Mouse (Mus musculus) left cerebral cortex, postnatal 36 days (tissue): ENCODE data around the gene Rabep2. TPM values are rescaled to one million over a fixed set of nuclear protein-coding genes. Genes with fewer than 3 reads are reported as not detected.

Experiments used
- DNase-seq, 2 experiments: peaks; one replicate each; pipeline ENCODE4 v3.0.0; 2021 to 2022; ENCODE audit warnings: low spot score in 2 of 2, mixed read lengths in 1 of 2
- intact Hi-C: fragments of 180-260 bp; cut with DNase I; formaldehyde crosslinking; loops from one replicate; pipeline ENCODE4 v1.15.1; 2025
- total RNA-seq, 2 experiments: library from RNA; stranded (reverse); gene quantifications; 2 replicates each; pipeline ENCODE4 v1.2.3; 2021

Rabep2 gene
- total RNA-seq, 2 experiments from 2014 or later = 11.0 to 11.6 TPM

GRCm38 (mm10) chr7:126428154-126428553, 405 bp upstream of the Rabep2 start:
- intact Hi-C loops = loop anchor here (2.0 kb wide), 1 partner anchor 75 kb away; the partner anchor contains the start of gene Atxn2l
- no peak for DNase-seq

- intact Hi-C loops = loop anchor here (2.0 kb wide), 1 partner anchor 73 kb away; the partner anchor contains the start of gene Atxn2l
- DNase-seq = no peak
Observed at GRCm38 (mm10) chr7:126429503-126429898, 942 bp downstream of the Rabep2 start.

GRCm38 (mm10) chr7:126430167-126430566, 1.6 kb downstream of the Rabep2 start:
- intact Hi-C loops = no loop called here
- DNase-seq = no peak

GRCm38 (mm10) chr7:126434726-126435125, 6.2 kb downstream of the Rabep2 start:
- DNase-seq = no peak
- intact Hi-C loops = no loop called here

GRCm38 (mm10) chr7:126435801-126436200, 7.2 kb downstream of the Rabep2 start:
- intact Hi-C loops = no loop called here
- no peak for DNase-seq

- intact Hi-C loops = no loop called here
- no peak for DNase-seq
Observed at GRCm38 (mm10) chr7:126436851-126437250, 8.3 kb downstream of the Rabep2 start.

- intact Hi-C loops = no loop called here
- no peak for DNase-seq
Observed at GRCm38 (mm10) chr7:126440134-126440533, 11.6 kb downstream of the Rabep2 start.

GRCm38 (mm10) chr7:126443997-126444396, 15.4 kb downstream of the Rabep2 start:
- DNase-seq = no peak
- intact Hi-C loops = no loop called here

GRCm38 (mm10) chr7:126444536-126444935, 16.0 kb downstream of the Rabep2 start:
- DNase-seq = no peak
- intact Hi-C loops = no loop called here

GRCm38 (mm10) chr7:126445104-126445815, 16.7 kb downstream of the Rabep2 start:
- intact Hi-C loops = no loop called here
- DNase-seq = no peak

- no peak for DNase-seq
- intact Hi-C loops = no loop called here
Observed at GRCm38 (mm10) chr7:126446217-126446616, 17.7 kb downstream of the Rabep2 start.

GRCm38 (mm10) chr7:126448481-126448880, 19.9 kb downstream of the Rabep2 start:
- intact Hi-C loops = no loop called here
- DNase-seq = no peak

GRCm38 (mm10) chr7:126449991-126450390, 21.4 kb downstream of the Rabep2 start:
- no peak for DNase-seq
- intact Hi-C loops = no loop called here

GRCm38 (mm10) chr7:126450641-126451040, 22.1 kb downstream of the Rabep2 start:
- DNase-seq = no peak
- intact Hi-C loops = no loop called here

- DNase-seq = no peak
- intact Hi-C loops = no loop called here
Observed at GRCm38 (mm10) chr7:126452244-126452643, 23.7 kb downstream of the Rabep2 start.

- intact Hi-C loops = no loop called here
- DNase-seq = no peak
Observed at GRCm38 (mm10) chr7:126453861-126454260, 25.3 kb downstream of the Rabep2 start.

GRCm38 (mm10) chr7:126455242-126455641, 26.7 kb downstream of the Rabep2 start:
- intact Hi-C loops = no loop called here
- no peak for DNase-seq

- no peak for DNase-seq
- intact Hi-C loops = no loop called here
Observed at GRCm38 (mm10) chr7:126456382-126457266, 28.1 kb downstream of the Rabep2 start.

- intact Hi-C loops = no loop called here
- DNase-seq = no peak
Observed at GRCm38 (mm10) chr7:126458225-126458624, 29.7 kb downstream of the Rabep2 start.

- no peak for DNase-seq
- intact Hi-C loops = no loop called here
Observed at GRCm38 (mm10) chr7:126458844-126459618, 30.5 kb downstream of the Rabep2 start.
